Mouse (Mus musculus): Measurements from ENCODE around the gene Cnga1. TPM values are rescaled to one million over a fixed set of nuclear protein-coding genes. Genes with fewer than 3 reads are reported as not detected.
A peak's percentile ranks its signal among the peaks of the same experiment; 100 is the strongest.

Gene Cnga1
- total and polyA plus RNA-seq, 2 experiments from 2014 or later = not detected

- WGBS = 54% methylated on average over 10 of the region's 10 CpGs
- H3K27ac ChIP-seq (ENCODE audit: low read depth, low read length) = no peak overlapping the region
- no peaks in the 10 kb centered on the region for H3K9me3 ChIP-seq (ENCODE audit: low read length)
- no peak for DNase-seq
- H3K9ac ChIP-seq = no peak overlapping the region
- no peak for ATAC-seq
- no peak for TF ChIP-seq CTCF (IDR thresholded peaks at IDR 0.05; ENCODE audit: low read depth)
- H3K36me3 ChIP-seq (ENCODE audit: insufficient read depth) = no peaks in the 10 kb centered on the region
- peaks cover 6% of the 10 kb centered on the region for H3K27me3 ChIP-seq (ENCODE audit: insufficient read depth, low read length)
- H3K4me2 ChIP-seq (ENCODE audit: low read depth) = no peak overlapping the region
- no peak overlapping the region for H3K4me3 ChIP-seq (ENCODE audit: low read depth, low read length)
- no peaks in the 10 kb centered on the region for H3K4me1 ChIP-seq (ENCODE audit: insufficient read depth)
Measured at GRCm38 (mm10) chr5:72653068-72653674, 9.1 kb upstream of the Cnga1 start.

GRCm38 (mm10) chr5:72648987-72649735 lies 5.1 kb upstream of the Cnga1 start:
- H3K4me3 ChIP-seq (ENCODE audit: low read depth, low read length) = no peak overlapping the region
- no peak overlapping the region for H3K27ac ChIP-seq (ENCODE audit: low read depth, low read length)
- TF ChIP-seq CTCF (IDR thresholded peaks at IDR 0.05; ENCODE audit: low read depth) = no peak
- WGBS = 86% methylated on average over 9 of the region's 9 CpGs
- H3K9ac ChIP-seq = no peak overlapping the region
- peaks cover 15% of the 10 kb centered on the region for H3K27me3 ChIP-seq (ENCODE audit: insufficient read depth, low read length)
- no peaks in the 10 kb centered on the region for H3K4me1 ChIP-seq (ENCODE audit: insufficient read depth)
- no peak overlapping the region for H3K4me2 ChIP-seq (ENCODE audit: low read depth)
- no peaks in the 10 kb centered on the region for H3K36me3 ChIP-seq (ENCODE audit: insufficient read depth)
- no peaks in the 10 kb centered on the region for H3K9me3 ChIP-seq (ENCODE audit: low read length)
- DNase-seq (no peak), ATAC-seq (no peak)

GRCm38 (mm10) chr5:72647958-72648595 lies 4.0 kb upstream of the Cnga1 start:
- WGBS = 8% methylated on average over 18 of the region's 18 CpGs
- TF ChIP-seq CTCF (IDR thresholded peaks at IDR 0.05; ENCODE audit: low read depth) = no peak
- peaks cover 15% of the 10 kb centered on the region for H3K27me3 ChIP-seq (ENCODE audit: insufficient read depth, low read length)
- H3K4me3 ChIP-seq (ENCODE audit: low read depth, low read length) = peak overlapping the region; percentile 46
- no peaks in the 10 kb centered on the region for H3K36me3 ChIP-seq (ENCODE audit: insufficient read depth)
- H3K27ac ChIP-seq (ENCODE audit: low read depth, low read length) = no peak overlapping the region
- DNase-seq (no peak), ATAC-seq (peak; percentile 42; the same call in 1 of the 2 replicates)
- peak overlapping the region; percentile 40 for H3K9ac ChIP-seq
- H3K4me2 ChIP-seq (ENCODE audit: low read depth) = peak overlapping the region; percentile 87
- H3K9me3 ChIP-seq (ENCODE audit: low read length) = no peaks in the 10 kb centered on the region
- no peaks in the 10 kb centered on the region for H3K4me1 ChIP-seq (ENCODE audit: insufficient read depth)

- H3K27ac ChIP-seq (ENCODE audit: low read depth, low read length) = no peak within 1 kb of the TSS
- peak within 1 kb of the TSS; percentile 46 for H3K4me3 ChIP-seq (ENCODE audit: low read depth, low read length)
- peaks cover 15% of the 10 kb centered on the region for H3K27me3 ChIP-seq (ENCODE audit: insufficient read depth, low read length)
- ATAC-seq (peak; percentile 96), DNase-seq (peak; percentile 64)
- H3K9me3 ChIP-seq (ENCODE audit: low read length) = no peaks in the 10 kb centered on the region
- peak; percentile 35 for TF ChIP-seq CTCF (IDR thresholded peaks at IDR 0.05; ENCODE audit: low read depth)
- H3K4me2 ChIP-seq (ENCODE audit: low read depth) = peak within 1 kb of the TSS; percentile 87
- under 1% methylated on average over 25 of the region's 25 CpGs for WGBS
- H3K4me1 ChIP-seq (ENCODE audit: insufficient read depth) = no peaks in the 10 kb centered on the region
- H3K9ac ChIP-seq = peak within 1 kb of the TSS; percentile 40
- no peaks in the 10 kb centered on the region for H3K36me3 ChIP-seq (ENCODE audit: insufficient read depth)
Measured at GRCm38 (mm10) chr5:72647418-72647907, 3.4 kb upstream of the Cnga1 start, which contains the start of gene Nipal1. Gene Nipal1 (plus strand): TSS chr5:72647795.

GRCm38 (mm10) chr5:72646996-72647395 lies 2.9 kb upstream of the Cnga1 start:
- Histone ChIP-seq H3K4me2 (ENCODE audit: low read depth) (peak overlapping the region; percentile 87), H3K9ac (peak overlapping the region; percentile 40; the same call in 1 of the 2 replicates), H3K4me1 (ENCODE audit: insufficient read depth) (no peaks in the 10 kb centered on the region), H3K4me3 (ENCODE audit: low read depth, low read length) (peak overlapping the region; percentile 46), H3K9me3 (ENCODE audit: low read length) (no peaks in the 10 kb centered on the region), H3K27me3 (ENCODE audit: insufficient read depth, low read length) (peaks cover 15% of the 10 kb centered on the region), H3K36me3 (ENCODE audit: insufficient read depth) (no peaks in the 10 kb centered on the region), H3K27ac (ENCODE audit: low read depth, low read length) (no peak overlapping the region)
- no peak for TF ChIP-seq CTCF (IDR thresholded peaks at IDR 0.05; ENCODE audit: low read depth)
- DNase-seq (no peak), ATAC-seq (no peak)
- 30% methylated on average over 10 of the region's 10 CpGs for WGBS

- Histone ChIP-seq H3K27me3 (ENCODE audit: insufficient read depth, low read length) (peaks cover 15% of the 10 kb centered on the region), H3K9ac (no peak overlapping the region), H3K4me1 (ENCODE audit: insufficient read depth) (no peaks in the 10 kb centered on the region), H3K4me3 (ENCODE audit: low read depth, low read length) (no peak overlapping the region), H3K4me2 (ENCODE audit: low read depth) (no peak overlapping the region), H3K36me3 (ENCODE audit: insufficient read depth) (no peaks in the 10 kb centered on the region), H3K27ac (ENCODE audit: low read depth, low read length) (no peak overlapping the region), H3K9me3 (ENCODE audit: low read length) (no peaks in the 10 kb centered on the region)
- 44% methylated on average over 10 of the region's 10 CpGs for whole genome bisulfite sequencing
- ATAC-seq (no peak), DNase-seq (no peak)
- peak; percentile 33; the same call in 1 of the 2 replicates for TF ChIP-seq CTCF (IDR thresholded peaks at IDR 0.05; ENCODE audit: low read depth)
Measured at GRCm38 (mm10) chr5:72646131-72646530, 2.1 kb upstream of the Cnga1 start.
